Mouse (Mus musculus): ENCODE data around the gene Olfr799. TPM values are rescaled to one million over a fixed set of nuclear protein-coding genes. Genes with fewer than 3 reads are reported as not detected.

The Olfr799 gene
- total RNA-seq (2022) = not detected

DNA sequence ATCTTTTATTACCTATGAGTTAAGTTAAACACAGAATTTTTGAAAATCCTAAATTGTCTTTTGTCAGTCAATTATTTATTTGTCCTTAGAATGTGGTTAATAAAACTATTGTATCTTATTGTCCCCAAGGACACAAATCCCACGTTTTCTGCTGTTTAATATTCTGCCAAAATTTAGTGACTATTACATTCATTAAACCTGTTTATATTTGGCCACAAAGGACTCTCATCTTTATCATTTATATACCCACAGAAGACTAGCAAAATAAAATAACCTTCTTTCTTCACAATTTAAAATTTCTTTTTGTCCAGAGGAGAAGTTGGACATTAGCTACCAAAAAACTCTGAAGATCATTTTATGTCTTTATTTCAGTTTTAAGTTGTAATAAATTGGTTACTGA is at the start of gene Olfr799:
TSS of gene Olfr799 (plus strand) at position 301 of the 400 bp plus-strand sequence.
- no peak for DNase-seq (ENCODE audit: low spot score in 2 of 2)

DNA sequence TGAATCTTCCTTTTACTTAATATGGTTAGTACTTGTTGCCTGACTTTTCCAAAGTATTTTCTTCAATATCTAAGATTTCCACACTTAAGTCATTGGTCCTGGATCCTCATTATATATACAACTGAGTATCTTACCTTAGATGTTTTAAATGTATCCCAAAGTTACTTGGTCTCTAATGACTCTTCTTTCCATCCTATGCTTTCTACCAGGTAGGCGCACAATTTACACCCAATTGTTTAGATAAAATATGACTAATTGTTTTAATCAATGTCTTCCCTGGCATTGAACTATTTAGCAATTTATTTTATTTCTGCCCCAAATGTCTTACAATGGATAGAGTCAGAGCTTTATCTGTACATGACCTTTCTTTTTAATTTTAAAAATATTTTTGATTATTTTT is 24.8 kb upstream of the Olfr799 start, which contains the start of gene Olfr796:
TSS of gene Olfr796 (minus strand) at position 101 of the 400 bp plus-strand sequence.
- no peak for DNase-seq (ENCODE audit: low spot score in 2 of 2)

DNA sequence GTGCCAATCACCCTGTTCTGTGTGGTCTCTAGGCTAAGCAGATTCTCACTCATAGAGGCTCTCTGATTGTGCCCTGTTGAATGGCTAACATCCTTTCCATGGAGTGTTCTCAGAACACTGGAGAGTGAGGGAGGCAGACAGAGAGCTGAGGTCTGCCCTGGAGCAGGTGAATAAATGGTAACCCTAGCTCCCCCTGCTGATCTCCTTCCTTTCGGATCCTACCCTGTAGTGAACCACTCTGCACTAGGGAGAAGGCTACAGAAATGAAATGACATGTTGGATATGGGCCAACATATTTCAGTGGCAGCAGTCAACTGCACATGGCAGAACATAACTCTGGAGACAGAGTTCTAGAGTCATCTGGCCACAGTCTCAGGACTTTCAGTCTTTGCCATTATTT is 15.6 kb upstream of the Olfr799 start:
- no peak for DNase-seq (ENCODE audit: low spot score in 2 of 2)

GRCm38 (mm10) chr10:129623251-129623650 is 14.0 kb upstream of the Olfr799 start:
- no peak for DNase-seq (ENCODE audit: low spot score in 2 of 2)

DNA sequence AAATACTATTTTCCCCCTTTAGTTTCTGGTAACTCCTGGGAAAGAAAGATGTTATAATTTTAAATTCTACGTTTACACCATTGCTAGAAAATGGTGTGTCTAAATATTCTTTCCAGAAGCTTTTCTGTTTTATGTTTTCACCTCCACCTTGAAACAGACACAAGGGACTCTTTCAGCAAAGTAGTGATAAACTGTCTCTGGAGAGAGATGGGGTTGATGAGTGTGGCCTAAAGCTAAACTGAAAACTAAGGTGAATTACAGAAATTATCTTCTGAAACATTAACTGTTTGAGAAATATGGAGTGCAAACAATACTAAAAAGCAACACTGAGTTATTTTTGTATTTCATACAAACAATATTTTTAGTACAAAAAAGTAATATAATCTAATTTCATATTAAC is 9.4 kb upstream of the Olfr799 start, which contains the start of gene Olfr798:
TSS of gene Olfr798 (minus strand) at position 101 of the 400 bp plus-strand sequence.
- no peak for DNase-seq (ENCODE audit: low spot score in 2 of 2)

DNA sequence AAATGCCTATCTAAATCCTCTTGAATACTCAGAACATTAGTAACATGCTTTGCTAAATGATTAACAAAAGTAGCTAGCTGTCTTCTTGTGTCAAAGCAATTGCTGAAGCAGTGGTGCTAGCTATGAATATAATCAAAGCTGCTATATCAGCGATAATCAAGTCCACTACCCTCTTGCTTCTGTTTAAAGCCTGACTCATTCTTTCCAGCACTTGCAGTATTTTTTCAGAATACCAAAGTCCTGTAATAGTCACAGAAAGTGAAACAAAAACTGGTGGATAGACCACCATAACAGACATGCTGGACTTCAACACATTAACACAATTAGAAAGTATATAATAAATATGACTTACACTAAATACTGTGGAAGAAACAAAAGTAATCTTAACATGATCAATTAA is 14.5 kb downstream of the Olfr799 start:
- DNase-seq (ENCODE audit: low spot score in 2 of 2) = no peak

DNA sequence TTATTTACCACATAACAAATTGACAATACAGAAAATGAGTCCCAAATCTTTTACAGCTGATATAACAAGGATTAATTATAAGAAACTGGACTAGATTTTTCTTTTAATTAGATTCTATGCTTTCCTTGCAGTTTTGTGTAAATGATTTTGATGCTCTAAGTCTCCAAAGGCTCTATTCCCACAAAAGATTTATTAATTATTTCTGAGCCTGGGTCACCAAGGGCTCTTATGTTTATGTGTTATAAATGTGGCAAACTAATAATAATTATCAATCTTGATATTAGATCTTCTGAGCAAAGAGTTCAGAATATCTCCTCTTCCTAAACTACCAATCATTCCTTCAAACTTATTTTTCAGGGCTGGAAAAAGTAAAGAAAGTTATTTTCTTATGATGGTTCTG is 20.1 kb downstream of the Olfr799 start, which contains the start of gene Olfr800:
TSS of gene Olfr800 (plus strand) at position 301 of the 400 bp plus-strand sequence.
- DNase-seq (ENCODE audit: low spot score in 2 of 2) = no peak

DNA sequence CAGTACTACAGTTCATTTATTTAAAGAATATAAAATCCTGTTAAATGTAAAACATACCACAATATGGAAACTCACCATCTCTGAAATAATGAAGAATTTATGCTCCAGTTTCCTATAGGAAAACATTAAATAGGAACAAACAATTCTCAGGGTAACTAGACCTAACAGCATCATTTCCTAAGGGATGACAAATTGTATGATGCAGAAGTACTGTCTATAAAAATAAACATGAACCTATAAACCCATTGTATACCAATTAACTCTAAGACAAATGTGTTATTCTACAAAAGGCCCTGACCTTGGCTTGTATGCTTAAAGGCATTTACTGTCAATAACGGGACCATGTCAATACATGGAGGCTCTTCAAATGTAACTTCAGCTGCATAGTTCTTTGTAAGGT is 36.5 kb downstream of the Olfr799 start, which contains the start of gene Olfr801:
TSS of gene Olfr801 (minus strand) at position 101 of the 400 bp plus-strand sequence.
- no peak for DNase-seq (ENCODE audit: low spot score in 2 of 2)

GRCm38 (mm10) chr10:129688069-129688468 is 50.8 kb downstream of the Olfr799 start, which contains the start of gene Olfr802:
Gene Olfr802 (minus strand): TSS chr10:129688169.
- no peak for DNase-seq (ENCODE audit: low spot score in 2 of 2)

DNA sequence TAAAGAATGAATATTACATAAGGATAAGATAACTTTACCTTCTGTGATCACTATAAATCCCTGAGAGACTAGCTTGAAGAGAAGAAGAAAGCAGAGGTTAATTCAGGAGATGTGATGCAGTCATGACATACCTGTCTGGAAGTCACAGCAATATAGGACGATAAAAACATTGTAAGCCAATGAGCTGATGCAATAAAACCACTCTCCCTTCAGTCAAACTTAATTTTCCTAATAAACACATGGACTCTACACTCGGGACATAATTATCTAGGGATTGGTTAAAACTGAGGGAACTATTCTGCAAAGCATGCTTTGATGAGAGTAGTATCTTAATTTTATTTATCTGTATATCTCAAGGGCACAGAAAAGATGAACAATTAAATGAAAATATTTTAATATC is 56.9 kb downstream of the Olfr799 start, which contains the start of gene Olfr803:
TSS of gene Olfr803 (minus strand) at position 101 of the 400 bp plus-strand sequence.
- DNase-seq (ENCODE audit: low spot score in 2 of 2) = no peak

Other genes with a start within 250 kb of the Olfr799 start
- gene Olfr785, start 232.1 kb upstream of the Olfr799 start, total RNA-seq (2022) = not detected
- not detected for gene Olfr786, start 210.2 kb upstream of the Olfr799 start, total RNA-seq (2022)
- not detected for gene Olfr787, start 175.6 kb upstream of the Olfr799 start, total RNA-seq (2022)
- not detected for gene Olfr788, start 166.5 kb upstream of the Olfr799 start, total RNA-seq (2022)
- gene Olfr789, start 152.7 kb upstream of the Olfr799 start, total RNA-seq (2022) = not detected
- gene Olfr790, start 139.0 kb upstream of the Olfr799 start, total RNA-seq (2022) = not detected
- gene Olfr791, start 115.7 kb upstream of the Olfr799 start, total RNA-seq (2022) = not detected
- not detected for gene Olfr792, start 98.3 kb upstream of the Olfr799 start, total RNA-seq (2022)
- gene Olfr794, start 69.8 kb upstream of the Olfr799 start, total RNA-seq (2022) = not detected
- not detected for gene Olfr796, start 24.9 kb upstream of the Olfr799 start, total RNA-seq (2022)
- gene Olfr798, start 9.6 kb upstream of the Olfr799 start, total RNA-seq (2022) = not detected
- gene Olfr800, start 20.2 kb downstream of the Olfr799 start, total RNA-seq (2022) = not detected
- gene Olfr801, start 36.4 kb downstream of the Olfr799 start, total RNA-seq (2022) = not detected
- gene Olfr802, start 50.7 kb downstream of the Olfr799 start, total RNA-seq (2022) = not detected
- not detected for gene Olfr803, start 56.8 kb downstream of the Olfr799 start, total RNA-seq (2022)
- gene Olfr804, start 65.7 kb downstream of the Olfr799 start, total RNA-seq (2022) = not detected
- gene Olfr805, start 91.9 kb downstream of the Olfr799 start, total RNA-seq (2022) = not detected
- gene Olfr806, start 104.4 kb downstream of the Olfr799 start, total RNA-seq (2022) = not detected
- not detected for gene Olfr807, start 120.3 kb downstream of the Olfr799 start, total RNA-seq (2022)
- not detected for gene Olfr808, start 128.0 kb downstream of the Olfr799 start, total RNA-seq (2022)
- not detected for gene Olfr809, start 137.2 kb downstream of the Olfr799 start, total RNA-seq (2022)
- not detected for gene Olfr810, start 157.4 kb downstream of the Olfr799 start, total RNA-seq (2022)
- not detected for gene Olfr811, start 166.9 kb downstream of the Olfr799 start, total RNA-seq (2022)
- gene Olfr812, start 208.6 kb downstream of the Olfr799 start, total RNA-seq (2022) = not detected
- gene Olfr813, start 217.9 kb downstream of the Olfr799 start, total RNA-seq (2022) = not detected
- gene Olfr814, start 242.4 kb downstream of the Olfr799 start, total RNA-seq (2022) = not detected

All from gastrocnemius, adult 8-10 months (tissue).